Mouse (Mus musculus) thymus, adult 2 months (tissue): ENCODE results near the gene Gm29797.

Experiments
- CTCF ChIP-seq: fragments of 200-500 bp; IDR thresholded peaks from 2 replicates; pipeline ENCODE4 v1.5.1; 2012; ENCODE audit warnings: mild to moderate bottlenecking, control low read depth, low read length, moderate library complexity, borderline replicate concordance; ENCODE audit not compliant: control insufficient read depth, poor library complexity, insufficient read depth; ENCODE audit errors: extremely low read depth
- POLR2A ChIP-seq: fragments of 200-500 bp; IDR thresholded peaks from 2 replicates; pipeline ENCODE4 v1.6.1; 2012; ENCODE audit warnings: mild to moderate bottlenecking, low read length, control low read depth, moderate library complexity; ENCODE audit not compliant: control insufficient read depth, poor library complexity, insufficient read depth; ENCODE audit errors: extremely low read depth

DNA sequence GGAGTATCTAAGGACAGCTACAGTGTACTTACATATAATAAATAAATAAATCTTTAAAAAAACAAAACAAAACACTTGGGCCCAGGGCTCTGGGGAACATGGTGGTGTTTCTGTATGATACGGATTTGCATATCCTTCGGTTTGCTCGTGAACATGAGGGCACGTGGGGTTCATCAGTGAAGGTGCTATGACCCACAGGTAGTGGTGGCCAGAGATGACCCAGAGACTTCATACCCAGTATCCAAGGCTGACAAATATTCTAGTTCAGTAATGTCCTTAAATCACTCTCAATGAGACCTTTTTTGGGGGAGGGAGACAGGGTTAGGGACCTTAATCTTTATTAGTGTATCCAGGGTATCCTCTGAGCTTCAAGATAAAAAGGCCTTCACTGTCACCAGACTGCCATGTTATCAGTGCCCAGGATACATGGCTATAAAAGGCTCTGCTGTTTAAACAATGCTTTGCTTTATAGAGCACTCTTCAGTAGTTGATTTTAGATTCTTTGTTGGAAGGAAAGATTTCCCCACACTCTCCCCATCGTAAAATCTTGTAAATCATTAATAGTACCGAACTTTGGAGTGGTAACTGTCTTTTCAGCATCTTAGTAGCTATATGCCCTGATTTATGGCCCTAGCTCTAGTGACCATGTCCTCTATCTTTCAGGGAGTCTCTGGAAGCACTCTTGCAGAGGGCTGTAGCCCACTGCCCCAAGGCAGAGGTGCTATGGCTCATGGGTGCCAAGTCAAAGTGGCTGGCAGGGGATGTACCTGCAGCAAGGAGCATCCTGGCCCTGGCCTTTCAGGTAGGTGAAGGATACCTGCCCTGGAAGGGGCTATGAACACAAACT lies 10.0 kb upstream of the Gm29797 start:
- TF ChIP-seq POLR2A (no peak), CTCF (no peak)
